Mouse (Mus musculus) neural tube, embryonic 13.5 days (tissue): ENCODE measurements around the gene Ptpn3. TPM values are rescaled to one million over a fixed set of nuclear protein-coding genes. Genes with fewer than 3 reads are reported as not detected.

Experiments
- ATAC-seq: fragments of 200-750 bp; cut with Nextera tagmentation; 2 replicates; pipeline ENCODE4 v1.8.0; 2017; ENCODE audit warnings: low read depth, mild to moderate bottlenecking, moderate TSS enrichment, moderate library complexity
- H3K27ac ChIP-seq: fragments of 300-500 bp; sonication (generic); replicated peaks from 2 replicates; pipeline ENCODE4 v1.5.1; 2015; ENCODE audit warnings: moderate library complexity, mild to moderate bottlenecking, inconsistent platforms
- H3K27me3 ChIP-seq: fragments of 300-500 bp; sonication (generic); 2 replicates; pipeline ENCODE4 v1.6.1; 2015; ENCODE audit warnings: mild to moderate bottlenecking, inconsistent platforms
- H3K36me3 ChIP-seq: fragments of 300-500 bp; sonication (generic); 2 replicates; pipeline ENCODE4 v1.6.1; 2015; ENCODE audit warnings: mild to moderate bottlenecking, inconsistent platforms
- H3K4me1 ChIP-seq: fragments of 300-500 bp; sonication (generic); replicated peaks from 2 replicates; pipeline ENCODE4 v1.6.1; 2015; ENCODE audit warnings: inconsistent platforms
- H3K4me2 ChIP-seq: fragments of 300-500 bp; sonication (generic); 2 replicates; pipeline ENCODE4 v1.6.1; 2015; ENCODE audit warnings: inconsistent platforms, mild to moderate bottlenecking, moderate library complexity
- H3K4me3 ChIP-seq: fragments of 300-500 bp; sonication (generic); 2 replicates; pipeline ENCODE4 v1.5.1; 2015; ENCODE audit warnings: mild to moderate bottlenecking, inconsistent platforms
- H3K9ac ChIP-seq: fragments of 300-500 bp; sonication (generic); 2 replicates; pipeline ENCODE4 v1.6.1; 2015; ENCODE audit warnings: moderate library complexity, mild to moderate bottlenecking, inconsistent platforms
- H3K9me3 ChIP-seq: fragments of 300-500 bp; sonication (generic); 2 replicates; pipeline ENCODE4 v1.6.1; 2016; ENCODE audit warnings: inconsistent platforms
- WGBS: fragments of 180-500 bp; shearing (Covaris S2); methylation state at CpG from one replicate; pipeline ENCODE4 v1.1.7; 2015; 5-methylcytosine and 5-hydroxymethylcytosine counted together
- polyA plus RNA-seq: library from polyadenylated mRNA; unstranded; fragments of >200 nt; fragmentation: Nextera tagmentation; extraction: Ambion mirVana; gene quantifications from 2 replicates; pipeline ENCODE4 v1.2.1, GENCODE M21; 2015

Gene Ptpn3
- polyA plus RNA-seq, 1 experiment from 2014 or later = 6.9 TPM

DNA sequence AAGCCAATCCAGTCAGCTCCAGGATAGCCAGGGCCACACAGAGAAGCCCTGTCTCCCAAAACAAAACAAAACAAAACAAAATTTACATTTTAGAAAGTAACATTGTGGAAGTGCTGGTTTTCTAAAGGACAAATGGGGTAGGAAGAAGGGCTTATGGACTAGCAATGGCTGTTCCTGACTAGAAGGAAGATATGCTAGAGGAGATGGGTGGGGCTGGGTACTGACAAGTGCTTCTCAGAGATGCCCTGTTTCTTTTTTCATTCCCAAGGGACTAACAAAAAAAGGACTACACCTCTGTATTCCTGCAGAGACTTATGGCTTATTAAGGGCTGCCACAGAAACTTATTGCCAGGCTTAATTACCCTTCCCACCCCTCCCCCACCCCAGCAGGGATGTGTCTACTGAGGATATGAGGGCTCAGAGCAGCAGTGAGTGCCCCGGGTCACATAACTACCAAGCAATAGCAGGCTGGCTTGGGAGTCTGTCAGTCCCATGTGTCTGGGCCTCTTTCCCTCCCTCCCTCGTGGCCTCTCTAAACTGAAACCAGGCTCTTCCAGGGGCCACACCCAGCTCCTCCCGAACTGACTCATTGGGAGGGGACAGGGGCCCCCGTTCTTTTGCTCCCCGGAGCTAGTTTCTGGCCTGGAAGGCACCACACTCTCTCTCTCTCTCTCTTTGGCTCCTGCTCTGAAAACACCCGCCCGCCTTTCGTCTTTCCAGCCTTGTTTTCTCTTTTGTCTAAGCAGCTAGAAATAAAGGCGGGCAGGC lies 148.4 kb downstream of the Ptpn3 start:
- no peaks in the 10 kb centered on the region for H3K27me3 ChIP-seq
- H3K9me3 ChIP-seq = no peaks in the 10 kb centered on the region
- H3K27ac ChIP-seq = peak overlapping the region; percentile 53; the same call in 1 of the 2 replicates
- H3K9ac ChIP-seq = 0 out of 2 replicates have a peak overlapping the region, but pooled peaks have one; percentile 27
- peak; percentile 54; the same call in 1 of the 2 replicates for ATAC-seq
- H3K4me1 ChIP-seq = peaks cover 16% of the 10 kb centered on the region
- 6% methylated on average over 9 of the region's 9 CpGs for WGBS
- H3K4me3 ChIP-seq = no peak overlapping the region
- H3K36me3 ChIP-seq = no peaks in the 10 kb centered on the region
- peak overlapping the region; percentile 22 for H3K4me2 ChIP-seq

DNA sequence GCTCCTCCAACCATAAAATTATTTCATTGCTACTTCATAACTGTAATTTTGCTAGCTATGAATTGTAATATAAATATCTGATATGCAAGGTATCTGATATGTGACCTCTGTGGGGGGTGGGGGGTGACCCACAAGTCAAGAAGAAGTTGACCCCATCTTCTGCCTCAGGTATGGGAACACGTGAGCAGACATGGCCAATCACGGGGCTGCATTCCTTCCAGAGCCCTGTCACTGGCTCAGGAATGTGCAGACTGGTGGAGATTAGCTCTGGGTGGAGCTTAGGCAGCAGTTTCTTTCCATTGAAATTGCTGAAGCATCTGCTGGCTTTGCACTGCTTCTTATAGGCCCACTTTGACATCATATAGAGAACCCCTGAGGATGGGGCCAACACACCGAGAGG lies 153.5 kb downstream of the Ptpn3 start:
- Histone ChIP-seq H3K9ac (no peak overlapping the region), H3K4me3 (no peak overlapping the region), H3K27ac (no peak overlapping the region), H3K4me2 (no peak overlapping the region), H3K36me3 (no peaks in the 10 kb centered on the region), H3K27me3 (peaks cover 15% of the 10 kb centered on the region), H3K4me1 (peaks cover 4% of the 10 kb centered on the region), H3K9me3 (no peaks in the 10 kb centered on the region)
- ATAC-seq = no peak
- WGBS = 77% methylated on average over 3 of the region's 3 CpGs

DNA sequence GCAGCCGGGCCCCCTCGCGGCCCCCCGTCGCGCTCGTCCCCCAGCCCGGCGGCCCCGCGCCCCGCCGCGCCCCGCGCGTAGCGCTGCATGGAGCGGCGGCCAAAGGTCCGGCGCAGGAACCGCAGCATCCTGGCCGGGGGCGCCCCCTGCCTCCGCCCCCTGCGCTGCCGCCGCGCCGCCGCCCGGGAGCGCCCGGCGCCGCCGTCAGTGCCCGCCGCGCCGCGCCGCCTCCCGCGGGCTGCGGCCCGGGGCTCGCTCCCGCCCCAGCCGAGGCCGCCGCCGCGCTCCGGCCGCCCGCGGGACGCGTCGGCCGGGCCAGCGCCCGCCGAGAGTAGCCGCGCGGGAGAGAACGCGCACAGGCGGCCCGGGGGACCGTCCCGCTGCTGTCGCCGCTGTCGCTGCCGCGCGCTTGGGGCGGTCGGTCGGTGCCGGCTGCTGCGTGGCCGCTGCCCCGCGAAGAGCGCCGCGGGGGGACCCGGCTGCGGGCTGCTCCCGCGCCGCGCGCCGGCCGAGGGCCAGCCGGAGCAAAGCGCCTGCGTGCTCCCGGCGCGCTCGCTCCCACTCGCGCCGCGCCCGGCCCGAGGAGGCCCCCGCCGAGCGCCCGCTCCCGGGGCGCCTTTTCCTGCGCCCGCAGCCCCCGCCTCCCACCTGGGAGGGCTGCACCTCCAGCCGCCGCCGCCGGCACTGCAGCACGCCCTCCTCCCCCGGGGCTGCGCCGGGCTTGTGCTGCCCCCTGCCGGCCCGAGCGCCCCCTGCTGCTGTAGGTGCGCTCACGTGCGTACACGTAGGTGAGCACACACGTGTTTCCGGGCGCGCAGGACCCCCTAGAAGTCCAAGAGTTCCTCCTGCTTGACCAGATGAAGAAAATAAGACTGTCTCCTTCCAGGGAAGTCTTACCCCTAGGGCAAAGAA lies 158.4 kb downstream of the Ptpn3 start, which contains the start of gene Epb41l4b:
Epb41l4b (minus strand) TSS at position 412 of the 912 bp plus-strand sequence.
- 0% methylated on average over 20 of the region's 142 CpGs for WGBS
- Histone ChIP-seq H3K4me2 (peak within 1 kb of the TSS; percentile 79), H3K9me3 (no peaks in the 10 kb centered on the region), H3K27ac (peak within 1 kb of the TSS; percentile 68), H3K36me3 (no peaks in the 10 kb centered on the region), H3K9ac (peak within 1 kb of the TSS; percentile 83), H3K27me3 (peaks cover 47% of the 10 kb centered on the region), H3K4me3 (peak within 1 kb of the TSS; percentile 66), H3K4me1 (peaks cover 36% of the 10 kb centered on the region)
- peak; percentile 90 for ATAC-seq

DNA sequence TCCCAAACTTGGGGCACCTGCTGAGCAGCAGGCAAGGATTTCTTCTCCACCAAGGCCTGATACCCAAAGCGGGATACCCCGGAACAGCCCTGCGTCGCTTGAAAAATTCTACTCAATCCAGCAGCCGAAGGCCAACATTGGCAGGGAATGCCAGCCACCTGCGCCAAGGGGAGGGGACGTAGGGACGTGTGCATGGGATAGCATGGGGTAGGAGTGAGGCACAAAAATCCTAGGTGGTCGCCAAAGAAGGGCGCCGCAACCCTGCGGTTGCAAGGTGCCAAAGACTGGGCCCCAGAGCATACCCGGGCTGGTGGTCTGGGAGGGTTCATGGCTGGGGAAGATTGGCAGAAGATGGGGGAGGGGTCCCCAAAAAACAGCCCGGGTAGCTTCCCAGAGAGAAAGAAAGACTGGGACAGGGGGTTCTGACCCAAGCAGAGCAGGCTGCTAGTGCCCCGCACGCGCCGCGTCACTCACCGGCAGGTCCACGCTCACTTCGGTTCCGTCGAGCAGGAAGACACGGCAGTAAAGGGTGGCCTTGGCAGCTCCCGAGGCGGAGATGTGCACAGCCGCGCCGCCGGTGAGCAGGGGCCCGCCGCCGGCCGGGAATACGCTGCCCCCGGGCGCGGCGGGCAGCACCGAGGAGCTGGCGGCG lies 159.1 kb downstream of the Ptpn3 start:
- Histone ChIP-seq H3K27ac (0 out of 2 replicates have a peak overlapping the region, but pooled peaks have one; percentile 38), H3K36me3 (no peaks in the 10 kb centered on the region), H3K4me2 (peak overlapping the region; percentile 79), H3K9me3 (no peaks in the 10 kb centered on the region), H3K4me1 (peaks cover 39% of the 10 kb centered on the region), H3K4me3 (peak overlapping the region; percentile 66), H3K27me3 (peaks cover 47% of the 10 kb centered on the region), H3K9ac (peak overlapping the region; percentile 83)
- WGBS = under 1% methylated on average over 42 of the region's 43 CpGs
- peak; percentile 24; the same call in 1 of the 2 replicates for ATAC-seq

DNA sequence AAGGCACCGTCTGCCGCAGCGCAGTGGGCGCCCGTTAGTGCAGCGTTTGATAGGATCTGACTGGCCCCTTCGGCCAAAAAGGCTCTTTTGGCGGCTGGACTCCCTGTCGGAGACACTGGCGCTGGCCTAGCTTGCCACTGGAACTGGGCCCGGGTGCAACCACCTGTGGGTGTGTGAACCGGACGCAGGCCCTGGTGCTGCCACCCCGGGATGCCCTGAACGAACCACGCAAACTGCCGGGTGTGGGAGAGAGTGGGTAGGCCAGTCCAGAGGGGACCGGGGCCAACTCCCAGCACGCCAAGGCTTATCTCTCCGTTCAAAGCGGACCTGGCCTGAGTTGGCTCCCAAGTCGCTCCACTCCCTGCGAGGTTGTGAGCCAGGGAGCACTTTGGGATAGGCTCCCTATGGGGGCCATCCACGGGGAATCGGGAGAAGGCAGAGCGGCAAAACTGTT lies 159.7 kb downstream of the Ptpn3 start:
- Histone ChIP-seq H3K27ac (no peak overlapping the region), H3K27me3 (peaks cover 47% of the 10 kb centered on the region), H3K9me3 (no peaks in the 10 kb centered on the region), H3K36me3 (no peaks in the 10 kb centered on the region), H3K4me3 (peak overlapping the region; percentile 66), H3K4me2 (peak overlapping the region; percentile 79), H3K4me1 (peaks cover 40% of the 10 kb centered on the region), H3K9ac (peak overlapping the region; percentile 83)
- under 1% methylated on average over 26 of the region's 26 CpGs for WGBS
- ATAC-seq = 0 out of 2 replicates have a peak, but pooled peaks have one; percentile 3

DNA sequence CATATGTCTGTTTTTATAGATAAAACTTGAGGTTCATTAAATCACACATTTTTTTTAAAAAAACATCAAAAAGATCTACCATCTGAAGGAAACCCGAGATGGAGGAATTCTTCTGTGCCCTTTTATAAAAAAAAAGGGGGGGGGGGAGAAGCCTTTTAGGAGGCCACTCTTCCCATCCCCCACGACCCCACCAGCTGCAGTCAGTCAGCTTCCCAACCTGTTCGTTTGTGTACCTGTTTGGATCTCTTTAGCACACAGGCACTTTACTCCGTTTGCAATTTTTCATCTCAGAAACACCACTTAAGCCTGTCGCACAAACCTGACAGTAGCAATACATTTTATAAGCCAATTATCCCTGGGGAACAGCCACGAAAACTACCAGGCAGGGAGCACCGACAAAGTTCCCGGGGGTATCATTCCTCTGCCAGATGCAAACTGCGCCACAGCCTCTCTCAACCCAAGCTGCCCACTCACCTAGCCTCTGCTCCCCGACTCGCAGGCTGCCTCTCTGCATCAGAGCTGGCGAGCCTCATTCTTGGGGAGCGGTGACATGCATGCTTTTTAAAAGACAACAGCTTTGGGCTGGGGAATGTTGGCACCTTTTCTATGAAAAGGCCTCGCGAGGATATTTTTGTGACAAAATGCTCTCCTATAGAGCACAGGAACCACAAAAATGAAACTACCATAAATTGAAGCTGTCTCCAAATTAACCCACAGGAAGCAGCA lies 160.5 kb downstream of the Ptpn3 start:
- 20% methylated on average over 15 of the region's 15 CpGs for WGBS
- Histone ChIP-seq H3K27ac (no peak overlapping the region), H3K9me3 (no peaks in the 10 kb centered on the region), H3K4me3 (peak overlapping the region; percentile 66), H3K27me3 (peaks cover 47% of the 10 kb centered on the region), H3K4me1 (peaks cover 40% of the 10 kb centered on the region), H3K9ac (peak overlapping the region; percentile 83), H3K36me3 (no peaks in the 10 kb centered on the region), H3K4me2 (peak overlapping the region; percentile 79)
- ATAC-seq = no peak

Other genes with a start within 250 kb of the Ptpn3 start
- gene Epb41l4b, start 158.4 kb downstream of the Ptpn3 start, polyA plus RNA-seq = 1.9 and 2.3 TPM in 2 replicates
- gene Palm2, start 132.4 kb upstream of the Ptpn3 start, polyA plus RNA-seq = 7.8 and 9.0 TPM in 2 replicates